Mouse (Mus musculus) heart, adult 2 months (tissue): ENCODE data around the gene Mylk3. TPM values are rescaled to one million over a fixed set of nuclear protein-coding genes. Genes with fewer than 3 reads are reported as not detected.

ENCODE experiments used
- DNase-seq, 2 experiments: peaks; one replicate each; pipeline ENCODE4 v3.0.0; 2021
- H3K27ac ChIP-seq: fragments of 200-600 bp; 2 replicates; pipeline ENCODE4 v1.8.1; 2022
- H3K27me3 ChIP-seq: fragments of 200-500 bp; 2 replicates; pipeline ENCODE4 v1.6.1; 2012; ENCODE audit warnings: mild to moderate bottlenecking, low read length, inconsistent platforms, mixed read lengths; ENCODE audit not compliant: control insufficient read depth, insufficient read depth
- H3K36me3 ChIP-seq: fragments of 200-500 bp; 2 replicates; pipeline ENCODE4 v1.6.1; 2012; ENCODE audit warnings: low read length, inconsistent platforms; ENCODE audit not compliant: control insufficient read depth, insufficient read depth
- H3K4me1 ChIP-seq: fragments of 200-500 bp; 2 replicates; pipeline ENCODE4 v1.6.1; 2011; ENCODE audit warnings: low read length; ENCODE audit not compliant: control insufficient read depth, insufficient read depth
- H3K4me3 ChIP-seq: fragments of 200-600 bp; 2 replicates; pipeline ENCODE4 v1.8.1; 2022
- H3K79me2 ChIP-seq: fragments of 200-500 bp; replicated peaks from 2 replicates; pipeline ENCODE4 v1.6.1; 2012; ENCODE audit warnings: mild to moderate bottlenecking, inconsistent platforms, low read length, moderate library complexity, mixed read lengths; ENCODE audit not compliant: control insufficient read depth, insufficient read depth
- H3K9ac ChIP-seq: fragments of 200-500 bp; 2 replicates; pipeline ENCODE4 v1.6.1; 2012; ENCODE audit warnings: low read depth, mild to moderate bottlenecking, control low read depth, inconsistent platforms, low read length, mixed read lengths
- CTCF ChIP-seq: fragments of 200-600 bp; IDR thresholded peaks from 2 replicates; pipeline ENCODE4 v1.8.1; 2022; ENCODE audit warnings: antibody characterized with exemption, mild to moderate bottlenecking, moderate library complexity
- EP300 ChIP-seq: fragments of 200-500 bp; IDR thresholded peaks from 2 replicates; pipeline ENCODE4 v1.6.1; 2011; ENCODE audit warnings: low read depth, low read length, control low read depth; ENCODE audit not compliant: insufficient read depth
- POLR2A ChIP-seq: fragments of 200-500 bp; IDR thresholded peaks from 2 replicates; pipeline ENCODE4 v1.6.1; 2011; ENCODE audit warnings: mild to moderate bottlenecking, low read depth, low read length, control low read depth; ENCODE audit not compliant: insufficient read depth
- WGBS: fragments of 180-500 bp; shearing (Covaris S2); methylation state at CpG from one replicate; pipeline ENCODE4 v1.1.7; 2018; 5-methylcytosine and 5-hydroxymethylcytosine counted together
- intact Hi-C: fragments of 180-260 bp; cut with DNase I; formaldehyde crosslinking; loops from one replicate; pipeline ENCODE4 v1.15.1; 2025
- polyA plus RNA-seq: library from polyadenylated mRNA; depleted of rRNA; stranded (reverse); fragments of >200 nt; gene quantifications from 2 replicates; pipeline ENCODE4 v1.2.3, GENCODE M21; 2012
- total RNA-seq, 2 experiments: library from RNA; stranded (reverse); gene quantifications; 2 replicates each; pipeline ENCODE4 v1.2.3; 2021

Mylk3 gene
- total and polyA plus RNA-seq, 3 experiments: 180 to 470 (median 422) TPM

- Histone ChIP-seq H3K36me3 (no peaks in the 10 kb centered on the region), H3K27me3 (no peaks in the 10 kb centered on the region), H3K4me1 (peaks cover 2% of the 10 kb centered on the region; the same call in 1 of the 2 replicates), H3K27ac (no peak overlapping the region), H3K79me2 (no peaks in the 10 kb centered on the region), H3K9ac (no peak overlapping the region), H3K4me3 (no peak overlapping the region)
- intact Hi-C loops: loop anchor here (5.0 kb wide), 3 partner anchors 34 to 84 kb away; no protein-coding TSS in a partner anchor
- 42% methylated on average over 8 of the region's 8 CpGs for WGBS
- DNase-seq: no peak
- TF ChIP-seq POLR2A (no peak), CTCF (no peak), EP300 (no peak)
Measured at GRCm38 (mm10) chr8:85395681-85396431, 9.7 kb upstream of the Mylk3 start.

GRCm38 (mm10) chr8:85395017-85395416 lies 8.9 kb upstream of the Mylk3 start:
- H3K4me1 ChIP-seq: peaks cover 2% of the 10 kb centered on the region; the same call in 1 of the 2 replicates
- H3K36me3 ChIP-seq: no peaks in the 10 kb centered on the region
- H3K27me3 ChIP-seq: no peaks in the 10 kb centered on the region
- TF ChIP-seq CTCF: no peak
- no peak for TF ChIP-seq POLR2A
- TF ChIP-seq EP300: no peak
- H3K9ac ChIP-seq: no peak overlapping the region
- H3K79me2 ChIP-seq: no peaks in the 10 kb centered on the region
- no peak for DNase-seq
- no peak overlapping the region for H3K4me3 ChIP-seq
- intact Hi-C loops: loop anchor here (5.0 kb wide), 3 partner anchors 33 to 83 kb away; no protein-coding TSS in a partner anchor
- 64% methylated on average over 3 of the region's 3 CpGs for WGBS
- no peak overlapping the region for H3K27ac ChIP-seq

DNA sequence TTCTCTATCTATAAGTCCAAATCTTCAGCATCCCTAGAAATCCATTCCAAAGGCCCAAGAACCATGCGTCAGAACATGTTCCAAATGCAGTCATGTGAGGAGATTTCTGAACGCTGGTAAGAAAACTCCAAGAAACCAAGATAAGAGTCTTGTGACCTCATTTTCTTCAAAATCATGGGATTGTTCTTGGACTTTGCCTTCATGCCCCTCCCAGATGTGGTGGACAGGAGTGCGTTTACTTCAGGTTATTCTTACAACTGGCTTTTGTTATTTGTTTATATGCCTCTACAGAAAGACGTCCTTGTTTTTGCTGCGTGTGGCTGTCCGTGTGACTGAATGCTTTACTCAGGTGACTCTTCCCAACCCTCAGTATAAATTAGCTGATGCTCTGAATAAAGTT lies 7.1 kb upstream of the Mylk3 start:
- no peak overlapping the region for H3K4me3 ChIP-seq
- no peak for DNase-seq
- 83% methylated on average over 6 of the region's 6 CpGs for WGBS
- H3K27ac ChIP-seq: no peak overlapping the region
- no peak overlapping the region for H3K9ac ChIP-seq
- intact Hi-C loops: no loop called here
- H3K4me1 ChIP-seq: peaks cover 2% of the 10 kb centered on the region; the same call in 1 of the 2 replicates
- no peaks in the 10 kb centered on the region for H3K27me3 ChIP-seq
- no peak for TF ChIP-seq POLR2A
- TF ChIP-seq EP300: no peak
- no peak for TF ChIP-seq CTCF
- H3K36me3 ChIP-seq: no peaks in the 10 kb centered on the region
- no peaks in the 10 kb centered on the region for H3K79me2 ChIP-seq

DNA sequence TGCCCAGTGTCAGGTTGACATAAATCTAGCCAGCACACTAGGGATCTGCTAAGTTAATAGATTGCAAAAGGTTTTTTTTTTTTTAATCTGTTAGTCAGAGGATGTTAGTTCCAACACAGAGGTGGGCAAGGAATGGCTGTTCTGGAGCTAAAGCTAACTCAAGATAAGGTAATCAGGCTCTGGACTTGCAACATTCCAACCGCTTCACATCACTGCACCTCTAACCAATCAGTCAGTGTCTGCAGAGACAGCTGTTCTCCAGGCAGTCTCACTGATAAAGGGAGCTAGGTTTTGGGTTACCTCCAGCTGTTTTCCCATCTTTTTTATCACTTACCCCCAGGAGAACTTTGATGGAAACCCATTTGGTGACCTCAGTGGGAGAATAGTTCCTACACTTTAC lies 5.3 kb upstream of the Mylk3 start:
- H3K9ac ChIP-seq: no peak overlapping the region
- DNase-seq: no peak
- intact Hi-C loops: no loop called here

DNA sequence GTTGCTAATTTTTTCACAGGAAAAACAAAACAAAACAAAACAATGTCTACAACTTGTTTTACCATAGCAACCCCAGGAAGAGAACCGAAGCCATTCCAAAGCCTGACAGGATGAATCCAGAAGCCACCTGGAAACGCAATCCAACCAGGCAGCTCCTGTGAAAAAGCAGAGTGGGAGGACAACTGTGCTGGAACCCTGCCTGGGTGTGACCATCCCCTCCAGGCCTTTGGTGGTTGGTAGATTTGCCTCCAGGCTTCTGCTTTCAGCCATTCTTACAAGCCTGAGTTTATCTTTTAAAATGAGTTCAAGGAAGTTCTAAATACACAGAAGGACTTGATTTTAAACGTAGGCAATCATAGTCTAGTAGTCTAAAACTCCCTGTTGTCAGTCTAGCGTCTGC lies 4.2 kb downstream of the Mylk3 start:
- no peaks in the 10 kb centered on the region for H3K79me2 ChIP-seq
- no peaks in the 10 kb centered on the region; the same call in 1 of the 2 replicates for H3K36me3 ChIP-seq
- no peak for DNase-seq
- H3K4me1 ChIP-seq: peaks cover 6% of the 10 kb centered on the region
- peak overlapping the region; percentile 65 for H3K9ac ChIP-seq
- intact Hi-C loops: loop anchor here (5.0 kb wide), 1 partner anchor 140 kb away; no protein-coding TSS in a partner anchor
- no peaks in the 10 kb centered on the region for H3K27me3 ChIP-seq
- WGBS: 21% methylated on average over 4 of the region's 4 CpGs
- TF ChIP-seq CTCF: no peak
- no peak for TF ChIP-seq EP300
- TF ChIP-seq POLR2A: no peak
- H3K4me3 ChIP-seq: peak overlapping the region; percentile 35
- H3K27ac ChIP-seq: peak overlapping the region; percentile 93

More for the DNA sequence above, 5.3 kb upstream of the Mylk3 start:
- no peak for TF ChIP-seq EP300
- no peak for TF ChIP-seq POLR2A
- TF ChIP-seq CTCF: no peak
- no peak overlapping the region for H3K27ac ChIP-seq
- no peak overlapping the region for H3K4me3 ChIP-seq
- H3K4me1 ChIP-seq: no peaks in the 10 kb centered on the region
- H3K27me3 ChIP-seq: no peaks in the 10 kb centered on the region
- no peaks in the 10 kb centered on the region for H3K79me2 ChIP-seq
- no peaks in the 10 kb centered on the region for H3K36me3 ChIP-seq
- 62% methylated on average over 1 of the region's 1 CpGs for whole genome bisulfite sequencing

DNA sequence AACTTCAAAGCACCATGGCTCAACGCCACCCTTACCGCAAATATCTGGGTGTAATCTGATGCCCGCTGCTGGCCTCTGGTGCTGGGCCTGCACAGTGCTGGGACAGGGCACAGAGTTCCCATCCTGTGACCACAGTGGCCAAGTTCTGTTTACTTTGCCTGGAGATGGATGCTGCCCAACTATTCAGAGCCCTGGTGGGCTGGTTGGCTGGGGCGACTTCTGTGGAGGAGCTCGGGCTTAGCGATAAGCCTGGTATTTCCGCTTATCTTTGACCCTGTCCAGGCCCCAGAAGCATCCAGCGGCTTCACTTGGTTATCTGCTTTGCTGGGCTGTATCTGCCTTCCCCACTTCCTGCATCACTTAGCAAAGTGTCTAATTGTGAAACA lies 5.3 kb downstream of the Mylk3 start:
- DNase-seq: peak in 1 of 2 experiments; percentile 89
- H3K4me3 ChIP-seq: no peak overlapping the region
- no peaks in the 10 kb centered on the region; the same call in none of the 2 replicates for H3K36me3 ChIP-seq
- no peaks in the 10 kb centered on the region for H3K79me2 ChIP-seq
- H3K27ac ChIP-seq: peak overlapping the region; percentile 93
- intact Hi-C loops: loop anchor here (5.0 kb wide), 1 partner anchor 141 kb away; no protein-coding TSS in a partner anchor
- H3K9ac ChIP-seq: no peak overlapping the region
- 14% methylated on average over 8 of the region's 8 CpGs for WGBS
- TF ChIP-seq EP300 (peak; percentile 83), POLR2A (0 out of 2 replicates have a peak, but pooled peaks have one; percentile 1), CTCF (0 out of 2 replicates have a peak, but pooled peaks have one; percentile 13)
- no peaks in the 10 kb centered on the region for H3K27me3 ChIP-seq
- H3K4me1 ChIP-seq: peaks cover 6% of the 10 kb centered on the region
